Mouse (Mus musculus): ENCODE results near the gene Rsg1. TPM values are rescaled to one million over a fixed set of nuclear protein-coding genes. Genes with fewer than 3 reads are reported as not detected.

Gene Rsg1
- total RNA-seq, 4 experiments from 2014 or later = 3.3 to 5.0 (median 4.1) TPM

- no peak for DNase-seq (ENCODE audit: low spot score in 2 of 2)
Measured at GRCm38 (mm10) chr4:141274485-141275341, 61.0 kb downstream of the Rsg1 start.

Other genes with a start within 250 kb of the Rsg1 start
- 100 to 1,000 TPM; 141 to 156 (median 150) TPM for gene Atp13a2, start 227.1 kb upstream of the Rsg1 start, total RNA-seq (2022)
- gene Mfap2, start 203.5 kb upstream of the Rsg1 start, total RNA-seq (2022) = 1 to 10 TPM; 1.8 to 5.2 (median 3.3) TPM
- 10 to 100 TPM; 44.2 to 69.2 (median 54.3) TPM for gene Crocc, start 153.4 kb upstream of the Rsg1 start, total RNA-seq (2022)
- 10 to 100 TPM; 37.3 to 59.5 (median 44.3) TPM for gene Necap2, start 135.6 kb upstream of the Rsg1 start, total RNA-seq (2022)
- gene Spata21, start 125.6 kb upstream of the Rsg1 start, total RNA-seq (2022) = under 1 TPM; 0.24 to 0.30 (median 0.29) TPM
- gene Szrd1, start 74.2 kb upstream of the Rsg1 start, total RNA-seq (2022) = 10 to 100 TPM; 48.3 to 62.8 (median 49.9) TPM
- 10 to 100 TPM; 25.8 to 31.5 (median 27.5) TPM for gene Fbxo42, start 66.0 kb upstream of the Rsg1 start, total RNA-seq (2022)
- gene Arhgef19, start 25.5 kb downstream of the Rsg1 start, total RNA-seq (2022) = 10 to 100 TPM; 13.7 to 18.3 (median 15.8) TPM
- gene Epha2, start 87.3 kb downstream of the Rsg1 start, total RNA-seq (2022) = 1 to 10 TPM in 3 of 4 experiments, under 1 TPM in 1; 0.98 to 1.7 (median 1.2) TPM
- gene Fam131c, start 154.3 kb downstream of the Rsg1 start, total RNA-seq (2022) = 1 to 10 TPM; 2.7 to 4.1 (median 3.6) TPM
- gene Clcnka, start 184.8 kb downstream of the Rsg1 start, total RNA-seq (2022) = 1 to 10 TPM in 1 of 4 experiments, under 1 TPM in 1, not detected in 2; 0.39 to 1.8 TPM
- gene Clcnkb, start 202.1 kb downstream of the Rsg1 start, total RNA-seq (2022) = under 1 TPM in 1 of 4 experiments, not detected in 3; 0.74 TPM
- gene Hspb7, start 206.8 kb downstream of the Rsg1 start, total RNA-seq (2022) = under 1 TPM; 0.30 to 0.97 (median 0.73) TPM
- gene Srarp, start 222.1 kb downstream of the Rsg1 start, total RNA-seq (2022) = 1 to 10 TPM; 2.8 to 4.9 (median 3.0) TPM
- gene Zbtb17, start 230.7 kb downstream of the Rsg1 start, total RNA-seq (2022) = 10 to 100 TPM; 36.7 to 42.0 (median 38.0) TPM

Data from left cerebral cortex, adult 8-10 months (tissue).